ENCODE assay signal across 8 mouse cellular contexts in the genomic region with DNA sequence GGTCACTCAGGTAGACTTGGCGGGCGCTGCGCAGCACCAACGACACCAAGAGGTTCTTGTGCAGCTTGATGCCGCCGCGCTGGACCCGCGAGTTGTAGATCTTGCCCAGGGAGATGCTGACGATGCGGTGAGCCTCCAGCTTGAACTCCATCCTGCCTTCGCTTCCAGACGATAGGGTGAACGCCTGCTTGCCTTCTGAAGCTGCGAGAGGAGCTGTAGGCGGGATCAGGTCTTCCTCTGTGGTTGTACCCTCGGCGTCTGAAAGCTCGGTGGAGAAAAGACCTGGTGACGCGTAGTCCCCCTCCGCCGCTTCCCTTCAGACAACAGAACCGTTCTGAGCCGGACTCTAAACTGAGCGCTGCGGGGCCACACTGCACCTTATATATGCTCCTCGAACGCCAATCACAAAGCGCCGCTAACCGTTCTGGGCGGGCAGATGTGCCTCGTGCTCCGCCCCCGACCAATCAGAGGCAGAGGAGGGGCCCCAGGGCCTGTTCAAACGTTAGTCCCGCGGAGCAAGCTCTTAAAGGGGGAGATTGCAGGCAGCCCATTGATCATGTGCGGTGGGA. TPM values are rescaled to one million over a fixed set of nuclear protein-coding genes. Genes with fewer than 3 reads are reported as not detected.
A peak's percentile ranks its signal among the peaks of the same experiment; 100 is the strongest.
DNase-seq lines count a peak whose midpoint lies in the region; ATAC-seq lines count a peak whose summit lies in the region.

TSS of gene Ier5 (minus strand) at position 357 of the 569 bp plus-strand sequence.

- peak within 1 kb of the TSS; percentile 91 for H3K4me3 ChIP-seq in hindbrain, embryonic 12.5 days

- peaks cover 13% of the 10 kb centered on the region for H3K4me1 ChIP-seq in hindbrain, embryonic 12.5 days

- peak; percentile 98 for DNase-seq in MN1 (ENCODE audit: low spot score)
- DNase-seq in cerebellum, adult 9-10 months: peak; percentile 97
- DNase-seq in frontal cortex, adult 2 months (ENCODE audit: extremely low spot score in 1 of 2, low spot score in 1 of 2): peak; percentile 93 to 99
- peak; percentile 98 for DNase-seq in layer of hippocampus, postnatal 14 days (ENCODE audit: low spot score in 2 of 2)
- DNase-seq in lung, postnatal 14 days: peak; percentile 97
- DNase-seq in retina, adult 2 months (ENCODE audit: low read depth, low spot score): peak; percentile 92
- DNase-seq in thymus, postnatal 36 days: peak; percentile 95 to 96

- peak within 1 kb of the TSS; percentile 80 for H3K4me2 ChIP-seq in hindbrain, embryonic 12.5 days (replicated peaks)

- WGBS in hindbrain, embryonic 12.5 days: under 1% methylated on average over 40 of the region's 40 CpGs

- H3K27me3 ChIP-seq in hindbrain, embryonic 12.5 days: no peaks in the 10 kb centered on the region

- peak within 1 kb of the TSS; percentile 87 for H3K27ac ChIP-seq in hindbrain, embryonic 12.5 days

- peak within 1 kb of the TSS; percentile 98 for H3K9ac ChIP-seq in hindbrain, embryonic 12.5 days

- H3K36me3 ChIP-seq in hindbrain, embryonic 12.5 days: no peaks in the 10 kb centered on the region

- ATAC-seq in hindbrain, embryonic 12.5 days (ENCODE audit: low FRiP score): peak; percentile 98

- no peaks in the 10 kb centered on the region for H3K9me3 ChIP-seq in hindbrain, embryonic 12.5 days (replicated peaks)

RNA-seq across cellular contexts. Expression of gene Ier5, which starts in this region (rescaled TPM):
- 33.2 and 37.6 TPM in 2 replicates for polyA plus RNA-seq in frontal cortex, adult 2 months (2012; rRNA removed)
- 16.5 and 17.7 TPM in 2 replicates for polyA plus RNA-seq in hindbrain, embryonic 12.5 days (2016; fragmentation: Nextera tagmentation; extraction: Ambion mirVana)
- total RNA-seq in layer of hippocampus, postnatal 14 days (2021): 10 to 100 TPM; 17.9 to 19.8 TPM

Comparison
In these comparisons a context has a peak if more than half of its experiments do, and no peak if none do; other contexts are left out.
1. Peak in every context shown above with its lines: DNase-seq, ATAC-seq, H3K4me3 ChIP-seq and H3K27ac ChIP-seq.